Mouse (Mus musculus) A20 (cell line): ENCODE results near the gene Cmip.
A peak's percentile ranks its signal among the peaks of the same experiment; 100 is the strongest.

ENCODE experiments used
- DNase-seq: peaks from one replicate; pipeline ENCODE4 v3.0.0-alpha.2; 2011; ENCODE audit warnings: low read depth, low spot score

The Cmip gene

GRCm38 (mm10) chr8:117257821-117258575 is 1.1 kb downstream of the Cmip start:
- peak; percentile 79 for DNase-seq

GRCm38 (mm10) chr8:117258576-117259040 is 1.7 kb downstream of the Cmip start:
- no peak for DNase-seq

GRCm38 (mm10) chr8:117259431-117260001 is 2.7 kb downstream of the Cmip start:
- no peak for DNase-seq

GRCm38 (mm10) chr8:117260234-117260929 is 3.5 kb downstream of the Cmip start:
- DNase-seq, result no peak

- no peak for DNase-seq
These were observed 4.1 kb downstream of the Cmip start for GRCm38 (mm10) chr8:117260930-117261475.

GRCm38 (mm10) chr8:117261702-117262101 is 4.8 kb downstream of the Cmip start:
- DNase-seq, result no peak

GRCm38 (mm10) chr8:117262685-117263084 is 5.8 kb downstream of the Cmip start:
- DNase-seq, result no peak

GRCm38 (mm10) chr8:117263442-117263841 is 6.6 kb downstream of the Cmip start:
- DNase-seq, result no peak

- no peak for DNase-seq
These were observed 8.2 kb downstream of the Cmip start for GRCm38 (mm10) chr8:117265079-117265478.

GRCm38 (mm10) chr8:117267403-117268129 is 10.7 kb downstream of the Cmip start:
- no peak for DNase-seq

GRCm38 (mm10) chr8:117278234-117278633 is 21.4 kb downstream of the Cmip start:
- DNase-seq, result no peak

- no peak for DNase-seq
These were observed 21.8 kb downstream of the Cmip start for GRCm38 (mm10) chr8:117278668-117279132.

- no peak for DNase-seq
These were observed 23.6 kb downstream of the Cmip start for GRCm38 (mm10) chr8:117280488-117280887.

- DNase-seq, result no peak
These were observed 24.8 kb downstream of the Cmip start for GRCm38 (mm10) chr8:117281676-117282075.

GRCm38 (mm10) chr8:117282141-117282950 is 25.5 kb downstream of the Cmip start:
- no peak for DNase-seq

GRCm38 (mm10) chr8:117284768-117285484 is 28.1 kb downstream of the Cmip start:
- no peak for DNase-seq

- DNase-seq, result no peak
These were observed 31.1 kb downstream of the Cmip start for GRCm38 (mm10) chr8:117287966-117288365.

GRCm38 (mm10) chr8:117289016-117289415 is 32.2 kb downstream of the Cmip start:
- DNase-seq, result no peak

- no peak for DNase-seq
These were observed 33.6 kb downstream of the Cmip start for GRCm38 (mm10) chr8:117290506-117290905.

GRCm38 (mm10) chr8:117292262-117292661 is 35.4 kb downstream of the Cmip start:
- no peak for DNase-seq
